Mouse (Mus musculus): ENCODE data around the gene Ip6k3.

DNA sequence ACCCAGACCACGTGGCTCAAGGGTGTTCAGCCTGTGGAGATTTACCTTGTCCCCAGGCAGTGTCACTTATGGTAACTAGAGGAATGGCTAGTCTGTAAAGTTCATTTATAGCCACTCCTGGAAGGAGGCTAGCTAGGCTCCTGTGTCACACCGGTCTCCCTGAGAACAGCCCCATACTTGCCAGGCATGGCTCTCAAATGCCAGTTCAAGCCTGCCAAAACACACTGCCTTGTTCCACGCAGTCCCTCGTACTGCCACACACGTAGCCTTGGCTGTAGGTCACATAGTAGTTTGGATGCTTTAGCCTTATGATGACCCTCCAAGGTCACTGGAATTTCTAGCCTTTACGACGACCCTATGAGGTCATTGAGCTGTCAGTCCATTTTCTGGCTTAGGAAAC lies 8.4 kb downstream of the Ip6k3 start:
- TF ChIP-seq EP300 (IDR thresholded peaks at IDR 0.05; ENCODE audit: low read length) (no peak), USF1 (IDR thresholded peaks at IDR 0.05; ENCODE audit: low read depth, low read length) (no peak), CTCF (conservative IDR thresholded peaks at IDR 0.05 in 1 of 2, IDR thresholded peaks at IDR 0.05 in 1 of 2; ENCODE audit: low read depth in 2 of 2, low read length in 2 of 2) (no peak), POLR2A (IDR thresholded peaks at IDR 0.05; ENCODE audit: low read depth, low read length) (no peak), ZNF384 (IDR thresholded peaks at IDR 0.05; ENCODE audit: low read depth, low read length) (no peak), MAX (IDR thresholded peaks at IDR 0.05; ENCODE audit: low read length) (no peak), GABPA (IDR thresholded peaks at IDR 0.05; ENCODE audit: insufficient replicate concordance, low read depth, low read length) (no peak), SMC3 (IDR thresholded peaks at IDR 0.05; ENCODE audit: low read depth, low read length) (no peak), USF2 (conservative IDR thresholded peaks at IDR 0.05; ENCODE audit: low read depth, low read length) (no peak), ZMIZ1 (IDR thresholded peaks at IDR 0.05; ENCODE audit: low read depth, low read length) (no peak), E2F4 (IDR thresholded peaks at IDR 0.05; ENCODE audit: insufficient replicate concordance, low read depth, low read length) (no peak), ZKSCAN1 (IDR thresholded peaks at IDR 0.05; ENCODE audit: borderline replicate concordance, low read depth, low read length) (no peak), TCF12 (IDR thresholded peaks at IDR 0.05; ENCODE audit: low read depth, low read length) (no peak)
